Mouse (Mus musculus) heart, adult 8-10 months (tissue): Measurements from ENCODE around the gene Tubb2b. TPM values are rescaled to one million over a fixed set of nuclear protein-coding genes. Genes with fewer than 3 reads are reported as not detected.

ENCODE experiments used
- DNase-seq: peaks from one replicate; pipeline ENCODE4 v3.0.0; 2022; ENCODE audit warnings: low spot score
- total RNA-seq, 4 experiments: library from RNA; stranded (reverse); gene quantifications; 2 replicates each; pipeline ENCODE4 v1.2.4; 2022

Tubb2b gene
- total RNA-seq = 1 to 10 TPM; 2.3 to 5.9 (median 4.3) TPM

DNA sequence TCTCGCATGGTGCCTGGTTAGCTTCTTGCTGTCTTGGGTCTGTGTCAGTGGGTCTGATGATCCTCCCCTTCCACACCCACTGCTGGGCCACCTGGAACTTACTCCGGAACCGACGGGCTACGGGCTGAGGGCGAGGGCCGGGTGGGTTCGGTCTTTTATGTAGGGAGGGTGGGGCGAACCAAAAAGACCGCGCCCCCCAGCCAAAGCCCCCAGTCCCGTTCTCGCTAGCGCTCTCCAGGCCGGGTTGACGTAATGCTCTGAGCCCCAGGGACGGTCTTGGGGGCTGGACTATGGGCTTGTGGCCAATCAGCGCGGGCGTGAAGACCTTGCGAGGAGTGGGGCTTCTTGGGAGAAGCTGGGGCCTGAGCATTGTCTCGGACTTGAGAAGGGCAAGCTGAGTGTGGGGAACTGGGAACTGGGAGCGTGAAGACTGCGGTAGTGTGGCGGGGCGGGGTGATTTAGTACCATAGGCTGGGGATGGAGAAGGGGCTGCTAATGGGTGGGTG, at the start of gene Tubb2b:
Gene Tubb2b, minus strand, starts transcription at position 241 of the 506 bp plus-strand sequence.
- DNase-seq = peak; percentile 39

DNA sequence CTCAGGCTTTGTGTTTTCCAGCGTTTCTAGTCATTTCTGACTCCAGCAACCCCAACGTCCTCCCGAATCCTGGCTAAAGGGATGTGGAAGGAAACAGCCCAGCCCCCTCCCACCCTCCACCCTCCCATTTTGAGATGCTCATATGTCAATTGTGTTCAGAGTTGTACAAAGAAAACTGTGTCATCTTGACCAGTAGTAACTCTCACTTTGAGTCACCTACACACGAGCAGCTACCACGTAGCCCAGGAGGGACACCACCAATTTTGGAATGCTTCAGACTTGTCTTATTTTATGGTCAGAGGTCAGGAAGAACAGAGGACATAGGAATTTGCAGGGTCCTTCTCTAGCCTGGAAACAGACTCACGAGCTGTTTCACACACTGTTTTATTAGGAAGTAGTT, 43.8 kb upstream of the Tubb2b start:
- no peak for DNase-seq

DNA sequence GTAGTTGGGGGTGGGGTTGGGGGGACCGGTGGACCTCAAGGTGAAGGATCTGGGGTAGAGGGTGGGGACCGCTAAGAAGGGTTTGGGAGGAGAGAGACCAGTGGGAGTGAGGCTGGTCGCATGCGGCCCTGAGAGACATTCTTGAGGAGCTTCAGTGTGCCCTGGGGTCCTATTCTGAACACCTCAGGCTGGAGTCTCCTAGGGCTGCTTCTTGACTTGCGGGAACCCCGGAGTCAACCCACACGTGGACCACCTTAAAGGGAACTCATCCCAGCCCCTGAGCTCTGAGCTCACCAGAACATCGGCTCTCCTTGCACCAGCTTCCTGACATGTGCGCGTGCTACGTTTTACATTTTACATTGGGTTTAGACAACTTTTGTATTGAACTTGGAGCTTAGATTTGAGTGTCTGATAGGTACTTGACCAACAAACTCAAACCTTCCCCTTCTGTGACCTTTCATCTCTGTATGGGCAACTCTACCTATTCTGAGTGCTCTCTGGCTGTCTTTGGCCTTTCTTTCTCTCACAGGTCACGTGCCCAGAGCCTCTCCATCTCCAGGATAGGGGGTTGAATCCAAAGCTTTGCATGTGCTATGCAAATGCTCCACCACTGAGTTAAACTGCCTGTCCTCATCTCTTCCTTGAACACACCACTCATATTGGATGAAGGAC, 33.2 kb upstream of the Tubb2b start:
- DNase-seq = no peak

DNA sequence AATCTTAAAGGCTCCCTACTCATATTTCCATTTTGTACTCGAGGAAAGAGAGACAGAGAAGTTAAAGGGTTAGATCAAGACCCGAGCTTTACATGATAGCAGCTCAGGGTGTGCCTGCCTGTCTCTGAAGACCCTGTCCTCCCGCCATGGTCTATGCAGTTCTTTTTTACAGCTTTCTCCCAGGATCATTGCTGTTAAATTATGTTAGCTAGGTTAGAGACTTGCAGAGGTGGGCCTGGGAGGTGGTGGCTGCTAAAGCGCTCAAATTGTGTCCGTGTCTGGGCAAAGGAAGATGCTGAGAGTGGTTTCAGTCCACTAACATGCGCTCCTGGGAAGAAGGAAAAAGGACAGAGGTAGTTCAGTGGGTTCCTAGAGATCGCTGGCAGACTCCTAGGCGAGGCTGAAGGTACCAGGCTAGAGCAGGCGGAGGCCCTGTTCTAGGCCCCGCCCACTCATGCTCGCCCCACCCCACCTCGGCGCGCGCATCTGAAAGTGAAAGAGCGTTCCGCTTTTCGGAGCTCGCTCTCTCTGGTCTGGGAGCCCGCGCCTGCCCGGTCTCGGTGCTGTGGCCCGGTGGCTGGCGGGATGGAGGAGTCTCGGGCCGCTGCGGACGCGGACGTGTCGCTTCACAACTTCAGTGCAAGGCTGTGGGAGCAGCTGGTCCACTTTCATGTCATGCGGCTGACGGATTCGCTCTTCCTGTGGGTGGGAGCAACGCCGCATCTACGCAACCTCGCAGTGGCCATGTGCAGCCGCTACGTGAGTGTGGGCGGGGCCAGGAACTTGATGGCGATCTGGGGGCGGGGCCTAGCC, 32.4 kb upstream of the Tubb2b start, which contains the start of gene Psmg4:
Gene Psmg4, plus strand, starts transcription at position 474 of the 813 bp plus-strand sequence.
- DNase-seq = peak; percentile 94

DNA sequence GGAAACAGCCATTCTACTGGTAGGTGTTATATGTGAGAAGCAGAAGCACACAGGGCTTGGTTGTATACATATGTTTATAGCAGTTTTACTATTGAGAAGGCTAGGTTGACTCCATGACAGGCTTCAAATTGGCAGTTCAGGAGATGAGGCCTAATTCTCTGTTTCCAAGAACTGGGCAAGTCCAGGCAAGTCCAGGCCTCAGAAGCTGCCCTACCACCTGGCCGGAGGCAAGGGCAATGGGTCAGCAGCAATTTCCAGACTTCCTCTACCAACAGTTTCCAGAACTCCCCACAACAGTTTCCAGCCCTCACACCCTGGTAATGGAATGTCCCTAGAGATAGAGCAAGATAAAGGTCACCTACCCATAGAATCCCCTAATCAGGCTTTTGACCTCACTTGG, 29.7 kb upstream of the Tubb2b start:
- DNase-seq = no peak

DNA sequence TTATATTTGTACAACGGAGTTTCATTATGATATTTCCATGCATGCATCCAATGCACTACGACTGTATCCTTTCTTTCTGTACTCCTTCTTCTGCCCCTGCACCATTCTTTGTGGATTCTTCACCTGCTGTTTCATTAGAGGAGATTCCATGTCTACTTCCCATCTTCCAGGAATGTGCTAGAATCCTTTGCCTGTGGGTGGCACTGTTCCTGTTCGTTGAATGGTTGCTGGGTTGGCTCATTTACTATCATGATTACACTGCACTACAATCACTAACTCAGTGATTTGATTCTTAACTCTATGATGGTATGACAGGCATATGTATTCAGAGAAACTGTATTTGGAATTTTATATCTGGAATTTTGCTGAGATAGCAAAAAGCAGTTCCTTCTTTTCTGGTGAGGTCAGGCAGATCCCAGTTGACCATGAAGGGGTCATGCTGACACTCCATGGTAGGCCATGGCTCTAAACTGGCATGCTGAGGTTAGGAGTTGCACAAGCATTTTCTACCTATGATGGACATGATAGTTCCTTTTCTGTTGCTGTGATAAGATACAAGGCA, 27.4 kb upstream of the Tubb2b start:
- no peak for DNase-seq

DNA sequence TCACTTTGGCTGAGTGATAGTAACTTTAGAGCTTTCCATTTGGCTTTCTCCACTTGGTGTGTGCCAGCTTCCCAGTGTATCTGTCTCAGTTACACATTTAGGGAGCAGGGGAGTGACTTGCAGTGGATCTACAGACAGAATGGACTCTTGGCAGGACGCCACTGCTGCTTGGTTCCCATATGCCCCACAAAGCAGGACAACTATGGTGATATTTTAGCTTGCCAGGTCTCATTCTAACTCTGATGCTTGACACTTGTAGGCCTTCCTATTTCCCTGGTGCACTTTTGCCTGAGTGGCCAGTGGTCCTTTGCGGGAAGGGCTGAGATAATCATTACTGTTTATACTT, 26.5 kb upstream of the Tubb2b start:
- DNase-seq = no peak

DNA sequence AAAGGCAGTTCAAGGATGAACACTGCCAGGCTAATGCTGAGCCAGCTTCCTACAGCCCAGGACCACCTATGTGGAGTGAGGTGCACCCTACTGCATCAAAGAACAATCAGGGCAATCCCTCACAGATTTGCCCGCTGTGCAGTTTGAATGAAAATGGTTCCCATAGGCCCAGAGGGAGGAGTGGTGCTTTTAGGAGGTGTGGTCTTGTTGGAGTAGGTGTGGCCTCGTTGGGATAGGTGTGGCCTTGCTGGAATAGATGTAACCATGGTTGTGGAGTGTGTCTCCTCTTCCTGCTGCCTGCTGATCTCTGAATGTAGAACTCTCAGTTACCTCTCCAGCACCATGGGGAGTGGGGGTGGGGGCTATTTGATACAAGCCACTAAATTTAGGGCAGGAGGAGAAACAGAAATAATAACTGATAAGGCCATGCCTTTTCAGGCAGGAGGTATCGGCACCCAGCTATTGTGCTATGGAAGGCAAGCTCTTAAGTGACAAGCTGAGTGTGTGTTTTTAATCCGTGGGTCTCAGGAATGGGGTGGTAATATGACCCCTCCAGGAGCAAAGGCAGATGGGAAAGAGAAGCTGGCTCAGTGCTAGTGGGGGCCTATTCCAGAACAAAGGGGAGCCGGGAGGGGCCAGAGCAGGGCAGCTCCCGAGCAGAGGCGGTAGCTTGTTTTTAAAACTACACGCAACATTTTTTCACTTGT, 26.0 kb upstream of the Tubb2b start:
- no peak for DNase-seq

DNA sequence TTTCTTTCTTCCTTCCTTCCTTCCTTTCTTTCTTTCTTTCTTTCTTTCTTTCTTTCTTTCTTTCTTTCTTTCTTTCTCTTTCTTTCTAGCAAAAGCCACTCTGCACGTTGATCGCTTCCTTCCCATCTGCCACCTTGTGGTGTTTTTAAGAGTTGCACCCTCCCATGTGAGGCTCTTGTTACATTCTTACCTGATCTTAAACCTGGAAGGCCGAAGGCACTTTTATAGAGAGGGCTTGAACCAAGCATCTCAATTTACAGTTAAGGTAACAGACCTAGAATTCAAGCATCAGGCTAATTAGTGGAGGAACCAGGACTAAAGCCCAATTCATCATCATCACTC, 24.6 kb upstream of the Tubb2b start:
- peak; percentile 70 for DNase-seq

DNA sequence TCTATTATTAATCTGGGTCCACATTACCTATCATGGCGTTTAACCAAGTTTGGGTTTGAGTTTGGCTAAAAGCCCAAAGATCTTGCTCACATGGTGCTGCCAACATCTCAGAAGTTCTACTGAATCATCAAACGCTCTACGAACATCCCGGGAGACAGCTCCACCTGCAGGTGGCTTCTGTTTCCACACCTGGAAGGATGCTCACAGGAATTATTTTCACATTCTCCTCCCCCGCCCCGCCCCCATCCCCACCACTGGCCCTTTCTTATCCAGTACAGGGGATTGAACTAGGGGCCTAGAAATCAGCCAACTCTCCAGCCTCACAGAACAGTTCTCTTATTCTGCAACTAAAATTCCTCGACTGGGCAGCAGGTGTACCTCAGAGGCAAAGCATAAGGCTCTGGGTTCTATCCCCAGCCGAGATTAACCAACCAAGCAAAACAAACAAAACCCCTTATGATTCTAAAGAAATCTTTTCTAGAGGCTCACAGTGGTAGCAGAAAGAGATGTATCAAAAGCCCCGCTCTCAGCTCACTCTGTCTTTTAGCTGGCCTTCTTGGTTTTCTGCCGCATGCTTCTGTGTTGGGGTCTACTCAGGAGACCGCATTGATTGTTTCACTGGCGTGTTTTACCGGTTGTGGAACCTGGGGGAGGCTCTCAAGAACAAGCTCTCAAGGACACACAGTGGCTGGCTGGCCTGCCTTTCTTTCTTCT, 24.1 kb upstream of the Tubb2b start:
- peak; percentile 78 for DNase-seq

DNA sequence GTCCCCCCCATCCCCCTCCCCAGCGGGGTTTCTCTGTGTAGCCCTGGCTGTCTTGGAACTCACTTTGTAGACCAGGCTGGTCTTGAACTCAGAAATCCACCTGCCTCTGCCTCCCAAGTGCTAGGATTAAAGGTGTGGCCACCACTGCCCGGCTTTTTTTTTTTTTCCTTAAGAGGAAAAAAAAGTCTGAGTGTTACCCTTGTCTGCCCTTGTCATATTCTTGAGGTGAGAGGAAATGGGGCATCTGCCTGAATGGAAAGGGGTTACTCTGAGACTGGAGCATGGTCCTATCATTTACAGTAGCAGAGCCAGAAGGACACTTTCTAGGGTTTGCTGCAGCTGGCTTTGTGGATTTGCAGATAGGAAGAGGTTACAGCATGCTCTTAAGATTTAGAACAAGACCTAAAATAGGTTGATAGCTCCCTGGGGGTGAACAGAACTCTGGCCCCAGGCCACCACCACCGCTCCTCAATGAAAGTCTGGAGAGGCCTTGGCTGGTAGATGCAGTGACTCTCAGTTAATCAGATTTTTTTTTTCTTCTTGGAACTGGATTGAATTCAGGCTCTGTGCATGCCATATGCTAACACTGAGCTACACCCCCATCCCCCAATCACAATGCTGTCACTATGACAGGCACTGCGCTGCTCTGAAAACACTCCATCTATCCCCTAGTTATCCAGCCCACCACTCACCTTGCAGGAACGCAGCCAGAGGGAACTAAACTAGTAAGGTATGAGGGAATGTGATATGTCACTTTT, 23.2 kb upstream of the Tubb2b start:
- peak; percentile 31 for DNase-seq

DNA sequence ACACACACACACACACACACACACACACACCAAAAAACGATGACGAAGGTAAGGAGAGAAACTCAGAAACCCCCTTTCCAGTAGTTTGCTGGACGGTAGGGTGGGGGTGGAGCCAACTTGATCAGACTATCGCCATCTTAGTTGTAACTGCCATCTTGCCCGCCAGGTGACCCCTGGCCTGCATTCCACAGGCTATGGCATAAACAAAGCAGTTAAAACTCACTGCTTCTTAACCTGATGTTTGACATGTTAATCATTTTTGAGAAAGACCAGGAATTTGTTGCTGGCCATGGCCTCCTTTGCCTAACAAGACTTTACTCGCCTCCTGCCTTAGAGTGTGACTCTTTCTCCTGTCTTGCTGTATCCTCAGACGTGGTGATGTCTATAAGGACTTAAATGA, 22.4 kb upstream of the Tubb2b start:
- no peak for DNase-seq

DNA sequence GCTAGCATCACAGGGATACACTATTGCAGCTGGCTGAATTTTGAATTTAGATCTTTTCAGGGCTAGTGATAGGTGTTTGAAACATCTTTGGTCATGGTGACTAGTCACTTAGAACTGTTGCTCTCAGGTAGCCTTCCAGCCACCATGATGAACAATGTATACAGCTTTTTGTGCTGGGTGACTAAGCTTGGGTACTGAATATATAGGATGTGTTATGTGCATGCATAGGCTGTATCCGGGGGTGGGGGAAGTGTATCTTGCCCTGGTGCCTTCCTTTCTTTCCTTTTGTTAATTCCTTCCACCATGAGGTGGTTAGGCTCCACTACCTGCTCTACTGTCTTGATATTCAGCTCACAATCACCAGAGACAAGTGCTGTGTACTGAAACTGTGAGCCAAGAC, 21.2 kb upstream of the Tubb2b start:
- DNase-seq = no peak

DNA sequence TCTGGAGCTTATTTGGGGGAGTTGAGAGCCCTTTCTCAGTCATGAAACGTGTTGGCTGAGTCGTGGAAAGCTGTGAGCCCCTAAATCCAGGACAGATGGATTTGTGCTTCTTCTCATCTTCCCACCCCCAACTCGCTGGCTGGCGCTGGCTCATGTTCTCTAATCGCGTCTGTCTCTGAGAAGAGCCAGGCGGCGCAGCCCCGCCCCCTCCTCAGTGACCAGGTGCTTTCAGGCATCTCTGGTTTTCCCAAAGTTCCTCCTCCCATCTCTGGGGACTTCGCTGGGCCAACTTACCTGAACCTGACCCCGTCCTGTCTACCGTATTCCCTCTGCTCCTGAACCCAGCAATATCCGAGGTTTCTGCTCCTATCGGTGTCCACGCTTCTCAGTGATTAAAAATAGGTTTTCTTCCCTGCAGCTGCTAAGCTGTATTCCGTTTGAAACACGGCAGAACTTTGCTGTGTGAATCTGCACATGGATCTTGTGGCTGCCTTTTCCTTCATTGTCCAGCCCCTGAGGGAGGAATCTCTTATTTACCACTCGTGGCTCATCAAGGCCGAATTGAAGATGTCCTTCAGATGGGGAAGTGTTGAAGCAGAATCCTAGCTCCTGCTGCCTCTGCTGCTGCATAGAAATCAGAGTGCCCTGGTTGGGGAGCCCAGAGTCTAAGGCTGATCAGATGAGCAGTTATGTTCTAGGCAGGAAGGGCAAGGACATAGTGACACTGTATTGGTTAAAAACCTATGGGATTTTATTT, 20.2 kb upstream of the Tubb2b start:
- DNase-seq = no peak

DNA sequence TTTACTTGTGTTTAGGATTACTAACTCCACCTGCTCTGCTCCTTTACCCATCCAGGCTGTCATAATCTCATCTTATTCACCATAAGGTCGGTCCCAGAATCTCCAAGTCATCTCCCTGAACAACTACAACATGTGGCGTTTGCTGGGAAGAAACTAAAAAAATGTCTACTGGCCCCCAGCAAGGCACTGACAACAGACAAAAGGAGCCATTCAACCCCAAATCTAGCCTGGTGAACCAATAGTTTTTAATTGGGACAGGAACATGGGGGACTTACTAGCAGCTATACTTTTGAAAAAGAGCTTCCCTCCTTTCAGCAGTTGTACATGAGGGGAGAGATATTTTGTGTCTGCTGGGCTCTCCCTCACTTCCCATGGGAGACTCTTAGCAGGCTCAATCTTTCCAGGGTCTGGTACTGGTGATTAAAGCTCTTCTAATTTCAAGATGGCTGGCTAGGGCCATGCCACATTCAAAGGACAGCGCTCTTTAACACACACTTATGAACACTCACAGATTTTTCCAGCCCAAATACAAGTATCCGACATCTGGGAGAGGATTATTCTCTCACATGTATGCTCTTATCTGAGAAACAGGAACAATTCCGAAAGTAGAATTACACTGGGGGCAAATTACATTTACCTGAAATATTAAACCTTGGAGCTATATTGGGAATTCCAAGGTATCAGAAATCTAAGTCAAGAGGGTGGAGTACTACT, 19.4 kb upstream of the Tubb2b start:
- DNase-seq = no peak

DNA sequence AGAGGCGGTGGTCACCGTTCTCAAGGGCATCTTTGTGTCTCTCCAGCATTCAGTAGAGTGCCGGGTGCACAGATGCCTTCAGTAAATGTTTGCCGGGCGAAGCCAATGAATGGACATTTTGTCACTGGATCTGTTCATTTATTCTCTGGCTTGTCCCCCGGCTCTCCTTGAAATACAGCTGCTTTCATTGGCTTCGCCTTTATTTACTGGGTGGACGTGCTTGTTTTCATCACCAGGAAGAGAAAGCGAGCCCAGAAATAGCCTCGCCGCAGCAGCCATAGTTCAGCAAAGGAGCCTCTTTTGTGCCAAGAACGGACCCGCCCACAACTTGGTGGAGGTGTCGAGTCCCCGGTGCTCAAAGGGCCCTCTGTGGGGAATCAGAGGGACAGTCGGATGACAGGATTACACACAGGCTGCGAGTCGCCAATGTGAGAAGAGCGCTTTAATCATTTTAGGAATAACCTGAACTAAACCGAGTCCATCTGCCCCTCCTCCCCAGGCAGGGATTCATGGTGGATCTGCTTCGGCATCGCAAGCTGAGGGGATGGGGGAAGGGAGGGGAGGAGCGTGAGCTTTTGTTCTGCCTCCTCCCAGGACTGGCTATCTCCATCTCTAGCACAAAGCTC, 18.6 kb upstream of the Tubb2b start:
- DNase-seq = peak; percentile 74

DNA sequence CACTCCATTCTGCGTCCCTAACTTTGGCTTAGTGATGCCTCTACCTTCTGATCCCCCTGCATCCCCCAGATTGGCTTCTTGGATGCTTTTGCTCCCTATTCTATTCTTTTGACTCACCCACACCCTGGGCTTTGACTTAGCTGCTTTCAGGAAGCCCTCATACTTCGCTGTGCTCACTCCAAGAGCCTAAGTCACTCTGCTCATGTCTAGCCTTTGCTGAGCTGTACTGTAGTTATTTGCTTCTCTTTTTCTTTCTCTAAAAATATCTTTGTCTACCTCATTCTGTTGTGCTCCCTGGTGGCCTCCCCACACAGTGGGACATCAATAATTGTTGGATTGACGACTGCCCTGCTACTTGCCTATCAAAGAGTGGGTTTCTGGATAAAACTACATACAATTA, 17.9 kb upstream of the Tubb2b start:
- DNase-seq = peak; percentile 30

DNA sequence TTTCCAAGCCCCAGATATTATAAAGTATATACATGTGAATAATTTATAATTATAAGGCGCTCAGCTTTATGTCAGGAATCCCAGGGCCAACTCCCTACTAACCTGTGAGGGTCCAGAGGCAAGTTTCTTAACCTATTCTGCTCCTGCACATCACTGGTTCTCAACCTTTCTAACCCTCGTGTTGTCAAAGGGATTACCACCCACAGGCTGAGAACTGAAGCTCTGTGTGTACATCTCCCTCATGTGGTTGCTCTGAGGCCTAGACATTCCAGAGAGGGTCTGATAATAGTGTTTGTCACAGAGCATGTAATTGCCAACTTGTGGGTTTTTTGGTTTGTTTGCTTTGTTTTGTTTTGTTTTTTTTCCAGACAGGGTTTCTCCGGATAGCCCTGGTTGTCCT, 16.6 kb upstream of the Tubb2b start:
- no peak for DNase-seq

DNA sequence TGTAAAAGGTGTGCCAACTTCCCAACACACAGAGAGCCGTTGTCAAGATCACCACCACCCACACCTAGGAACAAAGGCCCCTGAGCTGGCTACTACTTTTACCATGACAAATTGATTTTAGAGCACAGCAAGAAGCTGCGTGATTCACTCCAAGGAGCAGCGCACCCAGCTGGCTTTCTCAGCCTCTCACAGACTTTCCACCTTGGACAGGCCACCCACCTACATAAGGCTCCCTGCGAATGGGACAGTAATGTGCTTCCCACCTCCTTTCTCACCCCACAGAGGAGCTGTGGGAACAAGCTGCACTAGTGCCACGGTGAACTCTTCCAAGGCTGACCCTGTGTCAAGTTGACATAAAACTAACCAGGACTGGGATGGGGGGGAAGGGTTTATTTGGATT, 13.1 kb upstream of the Tubb2b start:
- no peak for DNase-seq
